Mouse (Mus musculus): ENCODE results near the gene Trim13. TPM values are rescaled to one million over a fixed set of nuclear protein-coding genes. Genes with fewer than 3 reads are reported as not detected.
A peak's percentile ranks its signal among the peaks of the same experiment; 100 is the strongest.

Trim13 gene
- total RNA-seq, 2 experiments from 2014 or later, result not detected

- ATAC-seq (replicated peaks; ENCODE audit: low FRiP score, poor library complexity, severe bottlenecking), result no peak
Observed at GRCm38 (mm10) chr14:61607157-61607556, 9.1 kb downstream of the Trim13 start, which contains the start of gene Kcnrg. Gene Kcnrg (plus strand): TSS chr14:61607457.

DNA sequence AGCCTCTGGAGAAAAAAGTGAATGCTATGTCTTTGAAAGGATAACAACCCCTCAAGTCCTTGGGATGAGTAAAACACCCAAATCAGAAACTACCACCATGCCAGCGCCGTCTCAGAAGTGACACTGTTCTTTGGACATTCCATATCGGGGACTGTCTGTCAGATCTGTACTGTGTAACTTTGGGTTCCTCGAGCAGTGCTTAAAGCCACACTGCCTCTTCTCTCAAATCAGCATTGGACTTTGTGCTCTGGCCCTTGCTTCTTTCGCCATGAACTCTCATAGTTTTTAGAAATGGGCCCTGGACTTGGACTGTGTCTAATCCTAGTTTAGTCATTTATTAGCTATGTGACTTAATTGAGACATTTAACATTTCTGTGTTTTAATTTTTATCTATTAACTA is 13.7 kb downstream of the Trim13 start:
- ATAC-seq (replicated peaks; ENCODE audit: low FRiP score, poor library complexity, severe bottlenecking), result no peak

GRCm38 (mm10) chr14:61613319-61613718 is 15.3 kb downstream of the Trim13 start:
- no peak for ATAC-seq (replicated peaks; ENCODE audit: low FRiP score, poor library complexity, severe bottlenecking)

DNA sequence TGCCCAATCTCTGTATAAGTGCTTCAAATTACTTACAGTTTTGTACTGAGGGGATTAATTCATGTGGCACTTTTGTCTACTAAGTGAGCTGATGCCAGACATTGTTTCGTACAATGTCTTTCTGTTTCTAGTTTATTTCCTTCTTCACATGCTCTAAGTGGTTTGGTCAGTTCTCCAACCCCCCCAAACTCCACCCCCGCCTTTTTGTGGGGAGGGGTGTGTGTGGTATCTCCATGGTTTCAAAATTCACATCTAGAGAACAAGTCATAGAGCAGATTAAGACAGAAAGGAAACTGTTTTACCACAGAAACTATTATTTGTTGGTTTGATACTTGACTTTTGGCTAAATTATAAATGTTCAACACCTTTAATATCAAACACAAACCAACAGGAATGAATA is 22.3 kb downstream of the Trim13 start:
- ATAC-seq (replicated peaks; ENCODE audit: low FRiP score, poor library complexity, severe bottlenecking), result no peak

DNA sequence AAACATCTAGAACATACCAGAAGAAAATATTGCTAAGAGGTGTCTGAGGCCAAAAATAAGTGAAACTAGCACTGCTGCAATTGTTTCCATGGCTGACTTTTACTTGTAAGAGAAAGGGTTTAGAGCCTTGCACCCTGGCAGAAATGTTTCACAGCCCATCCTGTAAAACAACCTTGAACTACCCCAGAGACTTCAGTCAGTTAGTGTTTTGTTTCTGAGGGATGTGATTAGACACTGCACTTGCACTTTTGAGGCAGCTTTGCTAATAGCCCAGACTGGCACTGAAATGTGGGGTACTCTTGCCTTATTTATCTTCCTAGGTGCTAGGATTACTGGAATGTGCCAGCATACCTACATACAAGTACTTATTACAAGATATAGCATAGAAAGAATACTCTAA is 37.9 kb downstream of the Trim13 start:
- no peak for ATAC-seq (replicated peaks; ENCODE audit: low FRiP score, poor library complexity, severe bottlenecking)

DNA sequence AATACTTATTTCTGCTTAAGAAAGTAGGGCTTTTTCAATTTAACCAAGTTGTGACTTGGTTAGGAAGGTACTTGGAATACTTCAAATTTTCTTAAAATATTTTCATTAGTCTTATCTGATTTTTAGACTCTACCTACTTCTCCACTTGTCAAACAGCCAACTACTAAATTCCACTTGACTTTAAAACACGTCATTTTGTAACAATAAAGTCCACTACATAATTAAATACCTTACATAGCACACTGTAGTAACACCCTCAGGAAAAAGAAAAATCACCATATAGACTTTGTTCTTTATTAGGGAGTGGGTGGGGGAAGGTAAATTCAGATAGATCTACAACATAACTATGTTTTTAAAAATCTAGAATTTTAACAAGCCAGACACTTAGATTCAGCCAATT is 44.6 kb downstream of the Trim13 start:
- no peak for ATAC-seq (replicated peaks; ENCODE audit: low FRiP score, poor library complexity, severe bottlenecking)

- ATAC-seq (replicated peaks; ENCODE audit: low FRiP score, poor library complexity, severe bottlenecking), result no peak
Observed at GRCm38 (mm10) chr14:61645547-61645946, 47.5 kb downstream of the Trim13 start.

- ATAC-seq (replicated peaks; ENCODE audit: low FRiP score, poor library complexity, severe bottlenecking), result peak; percentile 55
Observed at GRCm38 (mm10) chr14:61647182-61647880, 49.3 kb downstream of the Trim13 start.

- ATAC-seq (replicated peaks; ENCODE audit: low FRiP score, poor library complexity, severe bottlenecking), result peak; percentile 56
Observed at GRCm38 (mm10) chr14:61647881-61648684, 50.0 kb downstream of the Trim13 start.

- ATAC-seq (replicated peaks; ENCODE audit: low FRiP score, poor library complexity, severe bottlenecking), result peak; percentile 80
Observed at GRCm38 (mm10) chr14:61648685-61649504, 50.8 kb downstream of the Trim13 start.

- ATAC-seq (replicated peaks; ENCODE audit: low FRiP score, poor library complexity, severe bottlenecking), result no peak
Observed at GRCm38 (mm10) chr14:61650291-61650960, 52.4 kb downstream of the Trim13 start.

Other genes with a start within 250 kb of the Trim13 start
- 2.9 TPM in 1 of 2 replicates, not detected in the other for gene Ebpl, start 237.8 kb upstream of the Trim13 start, total RNA-seq (2015; ENCODE audit: low replicate concordance)
- 0.26 and 0.30 TPM in 2 replicates for gene Ebpl, start 237.8 kb upstream of the Trim13 start, total RNA-seq (2017; ENCODE audit: low replicate concordance)
- 52.3 and 53.7 TPM in 2 replicates for gene Kpna3, start 158.4 kb upstream of the Trim13 start, total RNA-seq (2015; ENCODE audit: low replicate concordance)
- 31.3 and 39.1 TPM in 2 replicates for gene Kpna3, start 158.4 kb upstream of the Trim13 start, total RNA-seq (2017; ENCODE audit: low replicate concordance)
- gene Spryd7, start 41.4 kb upstream of the Trim13 start, total RNA-seq (2015; ENCODE audit: low replicate concordance), result 1.4 TPM in 1 of 2 replicates, not detected in the other
- 0.77 and 3.3 TPM in 2 replicates for gene Spryd7, start 41.4 kb upstream of the Trim13 start, total RNA-seq (2017; ENCODE audit: low replicate concordance)
- gene Kcnrg, start 9.2 kb downstream of the Trim13 start, total RNA-seq (2015; ENCODE audit: low replicate concordance), result not detected in 2 replicates
- gene Kcnrg, start 9.2 kb downstream of the Trim13 start, total RNA-seq (2017; ENCODE audit: low replicate concordance), result not detected in 2 replicates